Mouse (Mus musculus): ENCODE data around the gene Spocd1. TPM values are rescaled to one million over a fixed set of nuclear protein-coding genes. Genes with fewer than 3 reads are reported as not detected.

Spocd1 gene
- polyA plus RNA-seq, 1 experiment from 2014 or later, result not detected

- ATAC-seq (ENCODE audit: insufficient read depth, low FRiP score), result no peak
- Histone ChIP-seq H3K4me1 (ENCODE audit: control insufficient read depth, insufficient read depth, low read length) (peaks cover 17% of the 10 kb centered on the region), H3K36me3 (ENCODE audit: control insufficient read depth, insufficient read depth, low read length) (no peaks in the 10 kb centered on the region), H3K27ac (ENCODE audit: low read length) (no peak overlapping the region), H3K9me3 (replicated peaks; ENCODE audit: control insufficient read depth, low read length) (no peaks in the 10 kb centered on the region), H3K4me2 (ENCODE audit: low read depth, low read length) (no peak overlapping the region), H3K9ac (ENCODE audit: low read length) (no peak overlapping the region), H3K4me3 (replicated peaks; ENCODE audit: low read length) (no peak overlapping the region), H3K27me3 (ENCODE audit: control insufficient read depth, insufficient read depth, low read length) (no peaks in the 10 kb centered on the region)
- WGBS, result 74% methylated on average over 7 of the region's 7 CpGs
These were observed 13.6 kb upstream of the Spocd1 start for GRCm38 (mm10) chr4:129915349-129915988.

- Histone ChIP-seq H3K27me3 (ENCODE audit: control insufficient read depth, insufficient read depth, low read length) (no peaks in the 10 kb centered on the region), H3K4me3 (replicated peaks; ENCODE audit: low read length) (no peak overlapping the region), H3K9me3 (replicated peaks; ENCODE audit: control insufficient read depth, low read length) (no peaks in the 10 kb centered on the region), H3K27ac (ENCODE audit: low read length) (no peak overlapping the region), H3K36me3 (ENCODE audit: control insufficient read depth, insufficient read depth, low read length) (no peaks in the 10 kb centered on the region), H3K4me1 (ENCODE audit: control insufficient read depth, insufficient read depth, low read length) (peaks cover 20% of the 10 kb centered on the region), H3K9ac (ENCODE audit: low read length) (no peak overlapping the region), H3K4me2 (ENCODE audit: low read depth, low read length) (no peak overlapping the region)
- no peak for ATAC-seq (ENCODE audit: insufficient read depth, low FRiP score)
- WGBS, result 32% methylated on average over 2 of the region's 2 CpGs
These were observed 12.9 kb upstream of the Spocd1 start for GRCm38 (mm10) chr4:129916159-129916558.

DNA sequence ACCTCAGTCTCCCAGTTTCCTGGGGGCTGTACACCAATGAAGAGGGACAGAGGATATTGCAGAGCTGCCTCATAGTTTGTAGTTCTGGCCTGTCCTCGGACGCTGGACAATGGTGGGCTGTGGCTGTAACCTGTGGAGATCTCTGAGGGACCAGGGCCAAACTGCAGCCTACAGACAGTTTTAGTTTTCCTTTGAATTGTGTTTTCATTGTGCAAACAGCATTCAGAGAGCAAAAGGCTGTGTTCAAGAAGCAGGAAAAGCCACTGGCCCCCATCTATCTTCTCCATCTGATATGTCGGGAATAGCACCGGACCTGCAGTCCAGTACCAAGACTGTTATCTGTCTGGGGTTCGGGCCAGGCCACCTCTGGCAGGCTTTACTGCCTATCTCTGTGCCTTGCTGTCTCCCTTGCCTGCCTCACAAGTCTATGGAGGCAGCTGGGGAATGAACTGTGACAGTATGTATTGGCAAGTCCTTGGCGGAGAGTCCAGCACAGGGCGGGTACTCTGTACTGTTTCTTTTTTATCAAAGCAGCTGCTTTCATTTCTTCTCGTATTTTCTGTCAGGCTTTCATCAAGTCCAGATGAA, 11.9 kb upstream of the Spocd1 start:
- Histone ChIP-seq H3K27me3 (ENCODE audit: control insufficient read depth, insufficient read depth, low read length) (no peaks in the 10 kb centered on the region), H3K4me1 (ENCODE audit: control insufficient read depth, insufficient read depth, low read length) (peaks cover 21% of the 10 kb centered on the region), H3K4me3 (replicated peaks; ENCODE audit: low read length) (no peak overlapping the region), H3K9me3 (replicated peaks; ENCODE audit: control insufficient read depth, low read length) (no peaks in the 10 kb centered on the region), H3K36me3 (ENCODE audit: control insufficient read depth, insufficient read depth, low read length) (no peaks in the 10 kb centered on the region), H3K4me2 (ENCODE audit: low read depth, low read length) (no peak overlapping the region), H3K9ac (ENCODE audit: low read length) (no peak overlapping the region), H3K27ac (ENCODE audit: low read length) (no peak overlapping the region)
- no peak for ATAC-seq (ENCODE audit: insufficient read depth, low FRiP score)
- WGBS, result 45% methylated on average over 8 of the region's 8 CpGs

GRCm38 (mm10) chr4:129918464-129918863, 10.6 kb upstream of the Spocd1 start:
- H3K9me3 ChIP-seq (replicated peaks; ENCODE audit: control insufficient read depth, low read length), result no peaks in the 10 kb centered on the region
- H3K27ac ChIP-seq (ENCODE audit: low read length), result no peak overlapping the region
- 80% methylated on average over 5 of the region's 5 CpGs for WGBS
- no peak for ATAC-seq (ENCODE audit: insufficient read depth, low FRiP score)
- no peak overlapping the region for H3K4me2 ChIP-seq (ENCODE audit: low read depth, low read length)
- no peak overlapping the region for H3K4me3 ChIP-seq (replicated peaks; ENCODE audit: low read length)
- no peak overlapping the region for H3K9ac ChIP-seq (ENCODE audit: low read length)
- H3K36me3 ChIP-seq (ENCODE audit: control insufficient read depth, insufficient read depth, low read length), result no peaks in the 10 kb centered on the region
- peaks cover 16% of the 10 kb centered on the region for H3K4me1 ChIP-seq (ENCODE audit: control insufficient read depth, insufficient read depth, low read length)
- H3K27me3 ChIP-seq (ENCODE audit: control insufficient read depth, insufficient read depth, low read length), result no peaks in the 10 kb centered on the region

DNA sequence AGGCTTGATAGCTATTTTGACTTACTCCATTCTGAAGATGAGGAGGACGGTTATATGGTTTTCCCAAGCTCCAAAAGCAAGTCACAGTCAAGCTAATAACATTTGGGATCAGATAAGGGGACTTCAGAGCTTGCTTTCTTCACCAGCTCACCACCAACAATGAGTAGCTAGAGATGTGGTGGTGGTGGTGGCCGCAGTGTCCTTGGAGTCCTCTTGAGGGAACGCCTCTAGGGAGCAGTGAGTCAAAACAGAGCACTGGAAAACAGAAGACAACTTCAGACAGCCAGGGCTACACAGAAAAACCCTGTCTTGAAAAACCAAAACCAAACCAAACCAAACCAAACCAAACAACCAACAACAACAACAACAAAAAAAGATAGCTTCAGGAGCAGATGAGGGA, 10.1 kb upstream of the Spocd1 start:
- WGBS, result 74% methylated on average over 3 of the region's 3 CpGs
- Histone ChIP-seq H3K27ac (ENCODE audit: low read length) (no peak overlapping the region), H3K4me1 (ENCODE audit: control insufficient read depth, insufficient read depth, low read length) (peaks cover 12% of the 10 kb centered on the region), H3K4me2 (ENCODE audit: low read depth, low read length) (no peak overlapping the region), H3K27me3 (ENCODE audit: control insufficient read depth, insufficient read depth, low read length) (no peaks in the 10 kb centered on the region), H3K9me3 (replicated peaks; ENCODE audit: control insufficient read depth, low read length) (no peaks in the 10 kb centered on the region), H3K9ac (ENCODE audit: low read length) (no peak overlapping the region), H3K4me3 (replicated peaks; ENCODE audit: low read length) (no peak overlapping the region), H3K36me3 (ENCODE audit: control insufficient read depth, insufficient read depth, low read length) (no peaks in the 10 kb centered on the region)
- no peak for ATAC-seq (ENCODE audit: insufficient read depth, low FRiP score)

DNA sequence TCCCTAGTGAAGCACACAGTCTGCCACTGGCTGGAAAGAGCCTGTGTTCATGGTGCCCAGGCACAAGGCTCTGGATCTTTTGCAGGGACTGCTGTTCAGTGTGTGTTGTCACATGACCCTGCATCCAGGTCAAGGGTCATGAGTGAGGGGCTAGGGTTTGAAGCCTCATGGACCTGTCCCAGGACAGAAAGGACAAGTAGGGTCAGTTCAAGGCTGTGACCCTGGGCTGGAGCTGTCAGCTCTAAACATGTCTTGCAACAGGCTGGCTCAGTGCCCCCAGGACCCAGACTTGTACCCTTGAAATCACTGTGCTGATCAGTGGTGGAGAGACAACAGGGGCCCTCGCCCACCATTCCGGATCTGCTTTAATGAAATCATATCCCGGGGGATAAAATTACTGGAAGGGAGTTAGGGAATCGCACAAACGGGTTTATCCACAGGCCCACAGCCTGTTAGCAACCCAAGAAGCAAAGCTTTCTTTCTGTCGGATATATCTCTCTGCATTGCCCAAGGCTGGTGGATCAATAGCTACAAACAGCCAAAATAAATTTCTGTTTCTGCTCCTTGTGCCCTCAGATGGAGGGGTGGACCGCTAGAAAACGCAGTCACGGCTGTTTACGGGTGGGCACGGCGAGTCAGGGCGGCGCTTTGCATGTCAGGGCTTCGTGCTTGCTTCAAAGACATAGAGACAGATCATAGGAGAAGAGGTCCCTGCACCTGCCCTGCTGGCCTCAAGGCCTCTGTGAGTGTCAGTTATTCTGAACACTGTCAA, 8.3 kb upstream of the Spocd1 start:
- no peak overlapping the region for H3K4me2 ChIP-seq (ENCODE audit: low read depth, low read length)
- H3K9me3 ChIP-seq (replicated peaks; ENCODE audit: control insufficient read depth, low read length), result no peaks in the 10 kb centered on the region
- H3K36me3 ChIP-seq (ENCODE audit: control insufficient read depth, insufficient read depth, low read length), result no peaks in the 10 kb centered on the region
- no peak for ATAC-seq (ENCODE audit: insufficient read depth, low FRiP score)
- H3K27ac ChIP-seq (ENCODE audit: low read length), result no peak overlapping the region
- H3K4me1 ChIP-seq (ENCODE audit: control insufficient read depth, insufficient read depth, low read length), result 0 out of 2 replicates have a peak, but pooled peaks cover 4% of the 10 kb centered on the region
- no peak overlapping the region for H3K4me3 ChIP-seq (replicated peaks; ENCODE audit: low read length)
- H3K9ac ChIP-seq (ENCODE audit: low read length), result 0 out of 2 replicates have a peak overlapping the region, but pooled peaks have one; percentile 2
- 87% methylated on average over 15 of the region's 15 CpGs for WGBS
- H3K27me3 ChIP-seq (ENCODE audit: control insufficient read depth, insufficient read depth, low read length), result no peaks in the 10 kb centered on the region

DNA sequence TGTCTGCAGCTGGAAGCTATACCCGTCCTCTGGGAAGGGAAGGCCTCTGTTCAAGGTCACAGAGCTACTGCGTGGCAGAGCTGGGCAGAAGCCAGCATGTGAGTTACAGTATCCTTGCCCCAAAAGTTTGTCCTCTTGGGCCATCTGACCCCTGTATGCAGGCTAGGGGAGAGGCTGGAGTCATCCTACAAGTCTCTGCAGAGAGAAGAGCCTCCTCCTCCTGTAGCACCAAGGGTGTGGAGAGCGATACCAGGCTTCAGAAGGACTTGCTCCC, 7.8 kb upstream of the Spocd1 start:
- H3K4me2 ChIP-seq (ENCODE audit: low read depth, low read length), result no peak overlapping the region
- 0 out of 2 replicates have a peak overlapping the region, but pooled peaks have one; percentile 2 for H3K9ac ChIP-seq (ENCODE audit: low read length)
- no peaks in the 10 kb centered on the region for H3K9me3 ChIP-seq (replicated peaks; ENCODE audit: control insufficient read depth, low read length)
- peaks cover 5% of the 10 kb centered on the region; the same call in 1 of the 2 replicates for H3K4me1 ChIP-seq (ENCODE audit: control insufficient read depth, insufficient read depth, low read length)
- H3K36me3 ChIP-seq (ENCODE audit: control insufficient read depth, insufficient read depth, low read length), result no peaks in the 10 kb centered on the region
- H3K4me3 ChIP-seq (replicated peaks; ENCODE audit: low read length), result no peak overlapping the region
- 61% methylated on average over 3 of the region's 3 CpGs for WGBS
- ATAC-seq (ENCODE audit: insufficient read depth, low FRiP score), result no peak
- no peaks in the 10 kb centered on the region for H3K27me3 ChIP-seq (ENCODE audit: control insufficient read depth, insufficient read depth, low read length)
- no peak overlapping the region for H3K27ac ChIP-seq (ENCODE audit: low read length)

GRCm38 (mm10) chr4:129924143-129924542, 4.9 kb upstream of the Spocd1 start:
- WGBS, result 72% methylated on average over 8 of the region's 8 CpGs
- ATAC-seq (ENCODE audit: insufficient read depth, low FRiP score), result no peak

DNA sequence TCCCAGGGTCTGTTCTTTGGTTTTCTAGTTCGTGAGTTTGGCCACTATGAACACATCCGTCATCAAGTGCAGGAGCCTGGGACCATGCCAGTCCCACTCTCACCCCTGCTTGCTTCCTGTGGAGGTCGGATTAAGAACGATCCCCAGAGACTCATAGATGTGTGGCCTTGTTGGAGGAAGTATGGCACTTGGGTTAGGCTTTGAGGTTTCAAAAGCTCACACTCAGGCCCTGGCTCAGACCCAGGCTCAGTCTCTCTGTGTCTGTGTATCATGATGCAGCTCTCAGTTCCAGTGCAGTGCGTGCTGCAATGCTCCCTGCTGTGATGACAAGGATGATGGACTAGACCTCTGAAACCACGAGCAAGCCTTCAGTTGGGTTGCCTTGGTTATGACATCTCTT, 4.4 kb upstream of the Spocd1 start:
- 60% methylated on average over 6 of the region's 6 CpGs for WGBS
- ATAC-seq (ENCODE audit: insufficient read depth, low FRiP score), result no peak
- peaks cover 9% of the 10 kb centered on the region; the same call in 1 of the 2 replicates for H3K4me1 ChIP-seq (ENCODE audit: control insufficient read depth, insufficient read depth, low read length)
- no peaks in the 10 kb centered on the region for H3K27me3 ChIP-seq (ENCODE audit: control insufficient read depth, insufficient read depth, low read length)
- H3K4me3 ChIP-seq (replicated peaks; ENCODE audit: low read length), result no peak overlapping the region
- H3K36me3 ChIP-seq (ENCODE audit: control insufficient read depth, insufficient read depth, low read length), result no peaks in the 10 kb centered on the region
- no peak overlapping the region for H3K4me2 ChIP-seq (ENCODE audit: low read depth, low read length)
- no peak overlapping the region for H3K27ac ChIP-seq (ENCODE audit: low read length)
- H3K9me3 ChIP-seq (replicated peaks; ENCODE audit: control insufficient read depth, low read length), result no peaks in the 10 kb centered on the region
- H3K9ac ChIP-seq (ENCODE audit: low read length), result no peak overlapping the region

More at GRCm38 (mm10) chr4:129924143-129924542, 4.9 kb upstream of the Spocd1 start:
- Histone ChIP-seq H3K4me2 (ENCODE audit: low read depth, low read length) (no peak overlapping the region), H3K27me3 (ENCODE audit: control insufficient read depth, insufficient read depth, low read length) (no peaks in the 10 kb centered on the region), H3K9ac (ENCODE audit: low read length) (no peak overlapping the region), H3K36me3 (ENCODE audit: control insufficient read depth, insufficient read depth, low read length) (no peaks in the 10 kb centered on the region), H3K27ac (ENCODE audit: low read length) (no peak overlapping the region), H3K4me3 (replicated peaks; ENCODE audit: low read length) (no peak overlapping the region), H3K9me3 (replicated peaks; ENCODE audit: control insufficient read depth, low read length) (no peaks in the 10 kb centered on the region), H3K4me1 (ENCODE audit: control insufficient read depth, insufficient read depth, low read length) (peaks cover 9% of the 10 kb centered on the region; the same call in 1 of the 2 replicates)
